Mouse (Mus musculus): ENCODE measurements at regions not wholly inside any gene's neighbourhood (a gene's known extent, or its start where the extent isn't known, plus 50 kb on each side); places are given as distances from the start of the nearest gene placed in this dataset.

- TF ChIP-seq POLR2A (IDR thresholded peaks at IDR 0.05; ENCODE audit: insufficient read depth, low read length): no peak
- no peak for TF ChIP-seq CTCF (IDR thresholded peaks at IDR 0.05; ENCODE audit: low read depth, low read length)
These were observed 128.6 kb downstream of the Gm26897 start for GRCm38 (mm10) chr5:111862331-111862730.
